Mouse (Mus musculus) embryonic facial prominence, embryonic 10.5 days (tissue): ENCODE data around the gene Klhl33. TPM values are rescaled to one million over a fixed set of nuclear protein-coding genes. Genes with fewer than 3 reads are reported as not detected.

Experiments
- DNase-seq: peaks from one replicate; pipeline ENCODE4 v3.0.0-alpha.2; 2017; ENCODE audit warnings: low spot score
- H3K27ac ChIP-seq: fragments of 300-500 bp; sonication (generic); replicated peaks from 2 replicates; pipeline ENCODE4 v1.5.1; 2016; ENCODE audit warnings: mild to moderate bottlenecking
- H3K27me3 ChIP-seq: fragments of 300-500 bp; sonication (generic); replicated peaks from 2 replicates; pipeline ENCODE4 v1.6.1; 2016; ENCODE audit warnings: low read depth, mild to moderate bottlenecking; ENCODE audit not compliant: poor library complexity, severe bottlenecking
- H3K36me3 ChIP-seq: fragments of 300-500 bp; sonication (generic); replicated peaks from 2 replicates; pipeline ENCODE4 v1.6.1; 2016; ENCODE audit warnings: mild to moderate bottlenecking, moderate library complexity
- H3K4me1 ChIP-seq: fragments of 300-500 bp; sonication (generic); 2 replicates; pipeline ENCODE4 v1.6.1; 2016
- H3K4me3 ChIP-seq: fragments of 300-500 bp; sonication (generic); 2 replicates; pipeline ENCODE4 v1.5.1; 2016; ENCODE audit warnings: mild to moderate bottlenecking, moderate library complexity
- H3K9me3 ChIP-seq: fragments of 300-500 bp; sonication (generic); 2 replicates; pipeline ENCODE4 v1.6.1; 2016; ENCODE audit warnings: mild to moderate bottlenecking
- WGBS: fragments of 180-500 bp; shearing (Covaris S2); methylation state at CpG from one replicate; pipeline ENCODE4 v1.1.7; 2016; 5-methylcytosine and 5-hydroxymethylcytosine counted together
- polyA plus RNA-seq: library from polyadenylated mRNA; unstranded; fragments of >200 nt; fragmentation: Nextera tagmentation; extraction: Ambion mirVana; gene quantifications from 2 replicates; pipeline ENCODE4 v1.2.1, GENCODE M21; 2016

The Klhl33 gene
- polyA plus RNA-seq, 1 experiment from 2014 or later, result 0.19 TPM

DNA sequence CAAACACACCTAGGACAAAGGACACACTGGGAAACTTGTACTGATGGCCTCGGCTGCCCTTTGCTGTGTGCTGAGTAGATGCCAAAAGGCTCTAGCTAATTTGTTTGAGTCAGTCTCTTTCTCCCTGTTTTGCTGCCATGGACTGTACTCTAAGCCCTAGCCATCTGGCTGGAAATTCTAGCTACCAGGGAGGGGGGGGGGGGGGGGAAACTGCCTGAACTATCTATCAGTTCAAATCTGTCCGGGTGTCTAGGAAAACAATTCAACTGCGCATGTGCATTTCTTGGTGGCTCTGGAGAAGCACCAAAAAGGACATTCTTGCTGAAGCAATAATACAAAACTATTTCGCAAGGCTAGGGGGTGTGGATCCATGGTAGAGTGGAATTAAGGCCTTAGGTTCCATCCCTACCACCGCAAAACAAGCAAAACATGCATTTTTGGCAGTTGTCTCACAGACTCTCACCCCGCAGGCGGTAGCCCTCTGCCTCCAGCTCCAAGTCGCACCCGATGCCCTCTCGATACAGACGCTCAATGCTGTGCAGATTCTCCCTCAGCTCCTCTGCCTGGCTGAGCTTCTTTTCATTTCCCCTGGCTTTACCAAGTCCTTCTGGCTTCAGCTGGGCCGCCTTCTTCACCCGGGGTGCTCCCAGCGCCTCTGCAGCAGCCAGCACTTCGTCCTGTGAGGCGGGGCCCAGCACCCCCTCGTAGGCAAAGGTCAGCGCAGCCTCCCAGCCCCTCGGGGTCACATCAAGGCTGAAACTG is 1.1 kb downstream of the Klhl33 start:
- peak overlapping the region; percentile 65 for H3K27ac ChIP-seq
- H3K4me1 ChIP-seq, result peaks cover 15% of the 10 kb centered on the region
- H3K9me3 ChIP-seq, result no peaks in the 10 kb centered on the region
- WGBS, result 15% methylated on average over 19 of the region's 19 CpGs
- DNase-seq, result peak; percentile 29
- H3K4me3 ChIP-seq, result peak overlapping the region; percentile 61
- H3K27me3 ChIP-seq, result peaks cover 29% of the 10 kb centered on the region
- H3K36me3 ChIP-seq, result no peaks in the 10 kb centered on the region

GRCm38 (mm10) chr14:50895407-50895806 is 1.9 kb downstream of the Klhl33 start:
- DNase-seq, result no peak
- no peaks in the 10 kb centered on the region for H3K36me3 ChIP-seq
- peaks cover 15% of the 10 kb centered on the region for H3K4me1 ChIP-seq
- H3K27me3 ChIP-seq, result peaks cover 29% of the 10 kb centered on the region
- H3K4me3 ChIP-seq, result no peak overlapping the region
- H3K27ac ChIP-seq, result no peak overlapping the region
- H3K9me3 ChIP-seq, result no peaks in the 10 kb centered on the region

DNA sequence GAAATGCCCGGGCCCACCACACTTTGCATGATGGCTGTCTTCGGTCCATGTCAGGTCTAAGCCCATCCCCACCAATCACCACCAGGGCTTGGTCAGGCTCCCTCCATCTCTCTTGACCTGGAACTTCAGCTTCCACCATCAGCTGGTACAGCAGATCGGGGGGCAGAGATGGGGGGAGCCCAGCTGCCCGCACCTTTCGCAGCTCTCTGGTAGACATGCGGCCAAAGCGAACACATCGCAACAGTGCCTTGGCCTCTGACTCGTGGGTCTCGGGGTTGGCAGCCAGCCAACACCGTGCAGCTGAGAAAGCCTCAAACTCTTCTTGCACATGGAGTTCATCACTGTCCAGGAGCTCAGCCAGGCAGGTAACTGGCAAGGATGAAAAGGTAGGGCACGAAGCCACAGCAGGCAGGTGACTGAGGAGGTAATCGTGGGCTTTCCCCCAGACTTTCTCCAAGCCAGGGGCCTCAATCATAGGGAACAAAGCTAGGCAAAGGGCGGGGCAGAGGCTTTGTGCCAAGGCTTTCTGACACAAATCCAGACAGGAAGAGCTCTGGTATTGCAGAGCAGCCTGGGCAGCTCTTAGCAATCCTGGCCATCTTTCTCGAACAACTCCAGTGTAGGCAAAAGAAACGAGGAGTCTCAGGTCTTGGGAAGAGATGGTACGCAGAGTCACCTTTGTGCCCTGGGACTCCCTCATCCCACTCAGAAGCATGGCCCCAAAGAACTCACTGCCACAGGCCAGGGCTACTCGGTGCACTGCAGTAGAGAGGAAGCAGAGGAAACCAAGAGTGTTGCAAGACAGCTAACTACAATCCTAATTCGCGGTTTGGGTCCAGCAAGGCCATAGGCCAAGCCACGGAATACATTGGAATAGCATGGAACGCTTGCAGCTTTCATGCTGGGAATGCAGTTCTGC is 4.5 kb downstream of the Klhl33 start:
- Histone ChIP-seq H3K27ac (no peak overlapping the region), H3K36me3 (no peaks in the 10 kb centered on the region), H3K4me3 (no peak overlapping the region), H3K4me1 (peaks cover 15% of the 10 kb centered on the region), H3K27me3 (peaks cover 27% of the 10 kb centered on the region), H3K9me3 (no peaks in the 10 kb centered on the region)
- 90% methylated on average over 22 of the region's 22 CpGs for WGBS
- no peak for DNase-seq

GRCm38 (mm10) chr14:50892091-50892490 is 5.2 kb downstream of the Klhl33 start:
- no peak overlapping the region for H3K27ac ChIP-seq
- H3K36me3 ChIP-seq, result no peaks in the 10 kb centered on the region
- peaks cover 11% of the 10 kb centered on the region for H3K4me1 ChIP-seq
- 87% methylated on average over 7 of the region's 7 CpGs for WGBS
- DNase-seq, result no peak
- peaks cover 20% of the 10 kb centered on the region for H3K27me3 ChIP-seq
- H3K4me3 ChIP-seq, result no peak overlapping the region
- no peaks in the 10 kb centered on the region for H3K9me3 ChIP-seq

- no peak for DNase-seq
- WGBS, result 94% methylated on average over 8 of the region's 8 CpGs
- Histone ChIP-seq H3K27ac (no peak overlapping the region), H3K9me3 (no peaks in the 10 kb centered on the region), H3K4me1 (peaks cover 6% of the 10 kb centered on the region), H3K4me3 (no peak overlapping the region), H3K36me3 (no peaks in the 10 kb centered on the region), H3K27me3 (peaks cover 15% of the 10 kb centered on the region)
Measured at GRCm38 (mm10) chr14:50891621-50892020, 5.7 kb downstream of the Klhl33 start.

DNA sequence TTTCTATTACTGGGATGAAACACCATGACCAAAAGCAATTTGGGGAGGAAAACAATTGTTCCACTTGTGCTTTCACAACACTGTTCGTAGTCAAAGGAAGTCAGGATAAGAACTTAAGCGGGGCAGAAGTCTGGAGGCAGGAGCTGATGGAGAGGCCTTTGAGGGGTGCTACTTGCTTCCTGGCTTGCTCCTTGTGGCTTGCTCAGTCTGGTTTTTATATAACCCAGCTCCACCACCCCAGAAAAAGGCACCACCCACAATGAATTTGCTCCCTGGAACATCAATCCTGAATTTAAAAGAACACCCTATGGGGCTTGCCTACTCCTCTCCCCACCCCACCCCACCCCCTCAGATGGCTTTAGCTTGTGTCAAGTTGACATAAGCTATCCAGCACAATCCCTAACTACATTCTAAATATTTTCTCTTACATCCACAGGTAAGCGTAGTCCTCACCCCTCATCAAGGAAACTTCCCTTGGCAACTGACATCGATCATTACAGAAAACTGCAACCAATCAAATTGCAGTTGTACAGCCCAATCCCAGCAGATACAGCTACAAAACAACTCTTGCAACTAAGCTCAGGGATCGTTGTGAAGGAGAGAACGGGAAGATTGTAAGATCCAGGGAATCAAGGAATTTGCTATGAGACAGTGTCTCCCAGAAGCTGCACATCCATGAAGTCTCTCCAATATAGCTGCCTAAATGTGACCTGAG is 20.9 kb downstream of the Klhl33 start:
- Histone ChIP-seq H3K27ac (no peak overlapping the region), H3K9me3 (no peaks in the 10 kb centered on the region), H3K27me3 (no peaks in the 10 kb centered on the region), H3K36me3 (no peaks in the 10 kb centered on the region), H3K4me1 (no peaks in the 10 kb centered on the region), H3K4me3 (no peak overlapping the region)
- no peak for DNase-seq
- 89% methylated on average over 6 of the region's 6 CpGs for WGBS

- Histone ChIP-seq H3K27ac (no peak overlapping the region), H3K4me3 (no peak overlapping the region), H3K9me3 (no peaks in the 10 kb centered on the region), H3K4me1 (peaks cover 2% of the 10 kb centered on the region), H3K27me3 (no peaks in the 10 kb centered on the region), H3K36me3 (no peaks in the 10 kb centered on the region)
- WGBS, result 83% methylated on average over 6 of the region's 6 CpGs
- no peak for DNase-seq
Measured at GRCm38 (mm10) chr14:50875591-50876230, 21.6 kb downstream of the Klhl33 start.

DNA sequence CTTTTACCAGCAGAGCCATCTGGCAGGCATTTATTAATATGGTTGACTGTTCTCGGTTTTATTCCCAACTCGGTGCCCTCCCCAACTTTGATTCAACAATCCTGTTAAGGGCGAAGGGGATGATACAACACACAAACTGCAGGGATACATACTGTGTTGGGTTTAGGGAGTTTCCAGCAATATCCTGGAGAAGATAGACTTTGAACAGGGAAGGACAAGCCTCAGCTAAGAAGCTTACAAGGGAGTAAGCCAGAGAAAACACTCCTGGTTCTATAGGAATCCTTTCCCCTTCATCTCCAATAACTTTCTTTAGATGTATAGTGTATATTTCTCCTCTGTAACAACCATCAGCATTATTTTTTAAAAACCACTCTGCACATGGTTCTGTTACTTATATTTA is 22.1 kb downstream of the Klhl33 start:
- H3K36me3 ChIP-seq, result no peaks in the 10 kb centered on the region
- H3K27me3 ChIP-seq, result no peaks in the 10 kb centered on the region
- peaks cover 8% of the 10 kb centered on the region for H3K4me1 ChIP-seq
- H3K27ac ChIP-seq, result no peak overlapping the region
- no peak for DNase-seq
- H3K9me3 ChIP-seq, result no peaks in the 10 kb centered on the region
- 91% methylated on average over 3 of the region's 3 CpGs for WGBS
- no peak overlapping the region for H3K4me3 ChIP-seq

GRCm38 (mm10) chr14:50871284-50871683 is 26.0 kb downstream of the Klhl33 start:
- Histone ChIP-seq H3K36me3 (no peaks in the 10 kb centered on the region), H3K27me3 (no peaks in the 10 kb centered on the region), H3K27ac (no peak overlapping the region), H3K4me1 (peaks cover 11% of the 10 kb centered on the region), H3K9me3 (no peaks in the 10 kb centered on the region), H3K4me3 (no peak overlapping the region)
- 80% methylated on average over 2 of the region's 2 CpGs for WGBS
- DNase-seq, result no peak

DNA sequence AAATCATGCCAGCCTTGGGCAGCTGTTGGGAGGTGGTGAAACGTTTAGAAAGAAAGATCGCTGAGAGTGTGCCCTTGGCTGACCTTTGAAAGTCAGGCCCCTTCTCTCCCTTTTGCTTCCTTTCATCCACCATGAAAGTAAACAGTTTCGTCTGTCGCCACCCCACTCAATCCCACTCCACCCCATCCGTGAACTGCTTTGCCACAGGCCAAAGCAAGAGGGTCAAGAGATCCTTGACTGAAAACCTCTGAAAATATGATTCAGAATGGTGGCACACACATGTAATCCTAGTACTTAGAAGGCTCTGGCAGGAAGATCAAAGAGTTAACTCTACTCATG is 26.5 kb downstream of the Klhl33 start:
- WGBS, result 27% methylated on average over 5 of the region's 5 CpGs
- Histone ChIP-seq H3K4me3 (peak overlapping the region; percentile 71), H3K27ac (peak overlapping the region; percentile 87), H3K27me3 (no peaks in the 10 kb centered on the region), H3K36me3 (no peaks in the 10 kb centered on the region), H3K9me3 (no peaks in the 10 kb centered on the region), H3K4me1 (peaks cover 11% of the 10 kb centered on the region)
- DNase-seq, result no peak

GRCm38 (mm10) chr14:50869889-50870804 is 27.2 kb downstream of the Klhl33 start, which contains the start of gene Tep1:
Tep1 (minus strand) TSS chr14:50870560.
- WGBS, result 6% methylated on average over 32 of the region's 32 CpGs
- Histone ChIP-seq H3K27ac (peak within 1 kb of the TSS; percentile 87), H3K36me3 (no peaks in the 10 kb centered on the region), H3K4me1 (peaks cover 11% of the 10 kb centered on the region), H3K4me3 (peak within 1 kb of the TSS; percentile 71), H3K9me3 (no peaks in the 10 kb centered on the region), H3K27me3 (no peaks in the 10 kb centered on the region)
- DNase-seq, result peak; percentile 83
